Mouse (Mus musculus) erythroblast, embryonic 14.5 days (primary cell): ENCODE results near the gene Timm44. TPM values are rescaled to one million over a fixed set of nuclear protein-coding genes. Genes with fewer than 3 reads are reported as not detected.

Source experiments
- H3K27me3 ChIP-seq: 2 replicates; pipeline ENCODE4 v1.6.1; 2012; ENCODE audit warnings: inconsistent platforms; ENCODE audit not compliant: control insufficient read depth
- H3K36me3 ChIP-seq: 2 replicates; pipeline ENCODE4 v1.6.1; 2012; ENCODE audit warnings: mild to moderate bottlenecking, inconsistent platforms; ENCODE audit not compliant: control insufficient read depth
- H3K4me1 ChIP-seq: 2 replicates; pipeline ENCODE4 v1.6.1; 2012; ENCODE audit warnings: inconsistent platforms; ENCODE audit not compliant: control insufficient read depth
- H3K4me3 ChIP-seq: replicated peaks from 2 replicates; pipeline ENCODE3; 2012; ENCODE audit warnings: moderate library complexity, mild to moderate bottlenecking, inconsistent platforms
- H3K9me3 ChIP-seq: 2 replicates; pipeline ENCODE4 v1.6.1; 2012; ENCODE audit warnings: low read length, inconsistent platforms, mixed read lengths; ENCODE audit not compliant: control insufficient read depth
- GATA1 ChIP-seq: IDR thresholded peaks from 2 replicates; pipeline ENCODE4 v1.6.1; 2012; ENCODE audit warnings: low read length, inconsistent platforms, mixed read lengths
- TAL1 ChIP-seq: IDR thresholded peaks from 3 replicates; pipeline ENCODE4 v1.6.1; 2012; ENCODE audit warnings: low read length, inconsistent platforms, mixed read lengths
- polyA plus RNA-seq: library from polyadenylated mRNA; stranded (reverse); fragments of >175 nt; gene quantifications from 2 replicates; pipeline ENCODE4 v1.2.3, GENCODE M21; 2012

Timm44 gene
- polyA plus RNA-seq, 1 experiment: 4.0 TPM

- no peaks in the 10 kb centered on the region for H3K9me3 ChIP-seq
- TF ChIP-seq GATA1: no peak
- TF ChIP-seq TAL1: no peak
Measured at GRCm38 (mm10) chr8:4276111-4276465, 375 bp upstream of the Timm44 start.

GRCm38 (mm10) chr8:4269609-4270008, 6.1 kb downstream of the Timm44 start:
- no peaks in the 10 kb centered on the region for H3K27me3 ChIP-seq
- H3K4me3 ChIP-seq: no peak overlapping the region
- peaks cover 14% of the 10 kb centered on the region for H3K4me1 ChIP-seq
- H3K36me3 ChIP-seq: peaks cover 89% of the 10 kb centered on the region
- no peaks in the 10 kb centered on the region for H3K9me3 ChIP-seq
- TF ChIP-seq TAL1 (no peak), GATA1 (no peak)

More at GRCm38 (mm10) chr8:4276111-4276465, 375 bp upstream of the Timm44 start:
- peak overlapping the region; percentile 95 for H3K4me3 ChIP-seq
- no peaks in the 10 kb centered on the region for H3K27me3 ChIP-seq
- H3K36me3 ChIP-seq: peaks cover 26% of the 10 kb centered on the region
- peaks cover 34% of the 10 kb centered on the region for H3K4me1 ChIP-seq

- H3K36me3 ChIP-seq: peaks cover 95% of the 10 kb centered on the region
- no peak overlapping the region for H3K4me3 ChIP-seq
- H3K9me3 ChIP-seq: no peaks in the 10 kb centered on the region
- TF ChIP-seq GATA1 (no peak), TAL1 (no peak)
- no peaks in the 10 kb centered on the region for H3K4me1 ChIP-seq
- H3K27me3 ChIP-seq: no peaks in the 10 kb centered on the region
Measured at GRCm38 (mm10) chr8:4267627-4268026, 8.1 kb downstream of the Timm44 start.

DNA sequence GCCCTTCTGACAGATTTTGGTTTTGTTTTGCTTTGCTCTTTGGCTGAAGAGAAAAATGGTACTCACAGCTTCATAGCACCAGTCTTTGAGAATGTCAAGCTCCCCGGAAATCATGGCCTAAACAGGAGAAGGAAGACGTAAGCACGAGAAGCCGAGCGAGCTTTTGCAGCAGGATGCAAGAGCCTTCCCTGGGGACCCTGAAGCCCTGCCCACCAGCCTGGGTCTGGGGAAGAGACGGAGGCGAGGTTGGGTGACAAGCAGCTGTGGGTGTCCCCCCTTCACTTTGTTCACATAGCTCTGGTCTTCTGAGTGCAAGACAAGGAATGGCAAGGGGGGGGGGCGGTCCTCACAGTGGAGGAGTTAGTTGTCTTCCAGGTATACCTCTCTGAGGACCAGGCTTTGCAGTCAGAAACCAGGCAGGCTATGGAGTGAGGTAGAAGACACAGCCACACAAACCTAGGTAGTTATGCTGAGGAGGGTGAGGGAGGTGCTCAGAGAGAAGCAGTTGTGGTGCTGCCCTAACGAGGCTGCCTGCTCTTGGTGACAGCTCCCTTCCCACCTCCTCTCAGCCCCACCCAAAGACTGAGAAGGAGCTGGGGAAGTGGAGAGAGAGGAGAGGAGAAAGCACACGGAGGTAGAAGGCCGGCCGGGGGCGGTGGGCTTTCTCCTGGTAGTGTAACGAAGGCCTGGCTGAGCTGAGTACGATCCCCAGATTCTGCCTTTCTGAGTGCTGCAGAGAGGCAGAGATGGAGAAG, 10.4 kb downstream of the Timm44 start:
- no peaks in the 10 kb centered on the region for H3K27me3 ChIP-seq
- H3K9me3 ChIP-seq: no peaks in the 10 kb centered on the region
- no peak overlapping the region for H3K4me3 ChIP-seq
- H3K4me1 ChIP-seq: peaks cover 9% of the 10 kb centered on the region
- H3K36me3 ChIP-seq: peaks cover 100% of the 10 kb centered on the region
- TF ChIP-seq GATA1: no peak
- no peak for TF ChIP-seq TAL1

GRCm38 (mm10) chr8:4263105-4263791, 12.5 kb downstream of the Timm44 start:
- no peaks in the 10 kb centered on the region for H3K27me3 ChIP-seq
- TF ChIP-seq TAL1 (no peak), GATA1 (no peak)
- peaks cover 91% of the 10 kb centered on the region for H3K36me3 ChIP-seq
- H3K9me3 ChIP-seq: no peaks in the 10 kb centered on the region
- H3K4me1 ChIP-seq: peaks cover 29% of the 10 kb centered on the region
- no peak overlapping the region for H3K4me3 ChIP-seq

DNA sequence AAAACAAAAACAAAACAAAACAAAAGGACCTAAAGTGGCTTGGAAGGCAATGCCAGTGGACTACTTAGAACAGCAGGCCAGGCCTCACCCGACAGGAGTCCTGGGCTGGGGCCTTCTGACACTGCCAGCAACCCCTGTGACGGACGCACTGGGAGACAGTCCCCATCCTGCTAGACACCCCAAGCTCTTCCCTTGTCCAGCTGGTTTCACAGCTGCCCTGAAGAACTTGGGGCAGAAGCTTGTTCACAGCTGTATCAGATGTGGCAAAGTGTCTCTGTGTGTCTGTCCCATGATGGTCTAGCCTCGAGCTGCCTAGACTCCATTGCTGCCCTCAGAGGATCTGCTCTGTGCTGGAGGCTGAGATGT, 15.9 kb downstream of the Timm44 start:
- Histone ChIP-seq H3K4me1 (peaks cover 39% of the 10 kb centered on the region), H3K4me3 (no peak overlapping the region), H3K36me3 (peaks cover 86% of the 10 kb centered on the region), H3K9me3 (no peaks in the 10 kb centered on the region), H3K27me3 (no peaks in the 10 kb centered on the region)
- no peak for TF ChIP-seq GATA1
- no peak for TF ChIP-seq TAL1

GRCm38 (mm10) chr8:4259125-4259804, 16.4 kb downstream of the Timm44 start, which contains the start of gene Ctxn1:
Gene Ctxn1, minus strand, starts transcription at chr8:4259274.
- Histone ChIP-seq H3K4me1 (peaks cover 42% of the 10 kb centered on the region), H3K36me3 (peaks cover 86% of the 10 kb centered on the region), H3K27me3 (no peaks in the 10 kb centered on the region), H3K4me3 (peak within 1 kb of the TSS; percentile 69), H3K9me3 (no peaks in the 10 kb centered on the region)
- TF ChIP-seq GATA1: no peak
- TF ChIP-seq TAL1: no peak

DNA sequence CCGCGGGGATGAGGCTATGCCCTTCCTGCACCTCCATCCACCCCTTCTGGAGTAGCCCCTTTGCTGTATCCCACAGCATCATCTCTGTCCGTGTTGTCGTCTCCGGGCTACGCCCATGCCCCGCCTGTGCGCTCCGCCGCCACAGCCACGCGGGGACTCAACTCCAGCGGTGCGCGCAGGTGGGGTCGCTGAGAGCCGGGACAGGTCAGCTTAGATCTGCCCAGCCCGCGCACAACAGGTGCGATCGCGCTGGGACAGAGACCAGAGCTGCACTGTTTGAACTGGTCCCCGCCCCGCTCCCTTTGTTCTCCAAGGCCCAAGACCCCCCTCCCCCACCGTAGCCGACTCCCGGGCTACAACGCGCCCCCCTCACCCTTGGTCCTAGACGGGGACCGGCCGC, 17.0 kb downstream of the Timm44 start:
- peak overlapping the region; percentile 69 for H3K4me3 ChIP-seq
- peaks cover 82% of the 10 kb centered on the region for H3K36me3 ChIP-seq
- no peak for TF ChIP-seq TAL1
- TF ChIP-seq GATA1: no peak

DNA sequence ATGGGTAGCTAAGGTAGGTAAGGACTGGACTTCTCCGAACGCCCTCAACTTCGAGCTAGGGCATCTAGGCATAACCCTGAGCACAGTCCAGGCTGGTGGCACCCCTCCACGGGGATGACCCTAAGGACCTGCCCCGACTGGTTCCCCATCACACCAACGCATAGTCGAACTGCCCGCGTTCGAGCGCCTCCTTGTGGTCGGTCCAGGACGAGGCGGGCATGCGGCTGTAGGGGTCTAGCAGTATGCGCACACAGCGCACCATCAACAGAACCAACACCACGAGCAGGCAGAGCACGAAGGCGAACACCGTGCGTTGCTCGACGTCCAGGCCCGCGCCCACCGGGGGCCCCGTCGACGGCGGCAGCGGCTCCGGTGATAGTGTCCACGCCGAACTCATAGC, 17.5 kb downstream of the Timm44 start:
- H3K9me3 ChIP-seq: no peaks in the 10 kb centered on the region
- H3K4me1 ChIP-seq: peaks cover 52% of the 10 kb centered on the region
- H3K27me3 ChIP-seq: no peaks in the 10 kb centered on the region
- H3K36me3 ChIP-seq: peaks cover 78% of the 10 kb centered on the region
- TF ChIP-seq TAL1 (no peak), GATA1 (no peak)
- H3K4me3 ChIP-seq: peak overlapping the region; percentile 69

More for the DNA sequence above, 17.0 kb downstream of the Timm44 start:
- Histone ChIP-seq H3K9me3 (no peaks in the 10 kb centered on the region), H3K27me3 (no peaks in the 10 kb centered on the region), H3K4me1 (peaks cover 48% of the 10 kb centered on the region)

DNA sequence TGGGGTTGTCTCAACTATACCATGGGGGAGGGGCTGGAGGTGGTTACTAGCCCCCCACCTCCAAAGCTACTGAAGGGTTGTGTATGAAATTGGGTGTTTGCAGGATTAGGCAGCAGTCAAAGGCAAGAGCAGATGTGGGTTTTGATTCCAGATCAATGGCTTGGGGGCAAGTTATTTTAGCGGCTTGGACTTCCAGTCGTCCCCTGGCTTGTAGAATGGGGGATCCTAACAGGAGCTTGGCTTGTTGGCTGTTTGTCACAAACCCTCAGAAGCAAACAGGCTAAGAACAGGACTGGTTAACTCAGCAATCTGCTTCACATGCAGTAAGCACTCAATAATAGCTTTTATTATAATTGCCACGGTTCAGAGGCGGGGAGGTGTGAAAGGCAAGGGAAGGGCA, 18.4 kb downstream of the Timm44 start:
- no peak for TF ChIP-seq TAL1
- TF ChIP-seq GATA1: no peak
- H3K36me3 ChIP-seq: peaks cover 69% of the 10 kb centered on the region
- no peaks in the 10 kb centered on the region for H3K27me3 ChIP-seq
- H3K9me3 ChIP-seq: no peaks in the 10 kb centered on the region
- peaks cover 55% of the 10 kb centered on the region for H3K4me1 ChIP-seq
- no peak overlapping the region for H3K4me3 ChIP-seq
